Mouse (Mus musculus): ENCODE results near the gene F2rl1. TPM values are rescaled to one million over a fixed set of nuclear protein-coding genes. Genes with fewer than 3 reads are reported as not detected.

Gene F2rl1
- polyA plus RNA-seq, 1 experiment from 2014 or later, result not detected

DNA sequence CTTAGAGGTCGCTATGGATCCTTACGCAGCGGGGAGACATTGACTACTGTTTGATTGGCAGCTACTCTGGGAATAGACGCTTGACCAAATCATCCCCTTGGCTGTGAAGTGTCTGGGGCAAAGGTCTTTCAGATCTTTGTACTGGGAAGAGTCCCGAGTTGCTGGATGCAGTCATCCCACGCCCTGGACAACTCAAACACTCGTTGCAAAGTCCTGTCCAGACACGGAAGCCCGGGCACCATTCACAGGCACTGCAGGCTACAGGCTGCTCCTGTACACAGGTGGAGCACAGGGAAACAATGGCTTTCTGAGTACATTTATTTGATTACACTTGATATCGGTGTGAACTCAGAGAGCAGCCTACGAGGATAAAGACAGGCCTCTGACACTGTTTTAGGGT is 33.7 kb downstream of the F2rl1 start:
- Histone ChIP-seq H3K27ac (ENCODE audit: low read length) (no peak overlapping the region), H3K4me3 (replicated peaks; ENCODE audit: low read length) (no peak overlapping the region), H3K9ac (replicated peaks; ENCODE audit: low read depth, low read length) (no peak overlapping the region), H3K36me3 (ENCODE audit: control insufficient read depth, insufficient read depth) (no peaks in the 10 kb centered on the region), H3K4me2 (ENCODE audit: low read length) (no peak overlapping the region), H3K4me1 (replicated peaks; ENCODE audit: control insufficient read depth, insufficient read depth, low read length) (no peaks in the 10 kb centered on the region), H3K9me3 (ENCODE audit: control insufficient read depth, low read length) (no peaks in the 10 kb centered on the region), H3K27me3 (replicated peaks; ENCODE audit: control insufficient read depth, insufficient read depth, low read length) (no peaks in the 10 kb centered on the region)
- 77% methylated on average over 11 of the region's 11 CpGs for WGBS
- no peak for ATAC-seq

DNA sequence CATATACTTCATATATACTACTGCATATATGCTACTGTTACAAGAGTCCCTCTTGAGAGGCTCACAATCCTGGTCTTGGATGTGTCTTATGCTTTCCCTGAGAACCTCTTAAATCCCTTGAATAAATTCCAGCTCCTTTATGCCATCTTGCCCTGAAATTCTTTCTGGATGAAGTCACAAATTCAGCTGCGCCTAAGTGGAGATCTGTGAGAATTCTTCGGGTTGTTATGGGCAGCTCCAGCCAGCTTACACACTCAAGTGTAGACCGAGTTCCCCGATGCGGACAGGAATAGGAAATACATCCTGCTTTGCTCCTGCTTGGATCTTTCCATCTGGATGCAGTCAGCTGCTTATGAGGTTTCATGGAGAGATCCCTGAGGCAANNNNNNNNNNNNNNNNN is 40.4 kb downstream of the F2rl1 start:
- no peaks in the 10 kb centered on the region for H3K9me3 ChIP-seq (ENCODE audit: control insufficient read depth, low read length)
- 26% methylated on average over 5 of the region's 5 CpGs for WGBS
- no peaks in the 10 kb centered on the region for H3K4me1 ChIP-seq (replicated peaks; ENCODE audit: control insufficient read depth, insufficient read depth, low read length)
- no peaks in the 10 kb centered on the region for H3K36me3 ChIP-seq (ENCODE audit: control insufficient read depth, insufficient read depth)
- no peaks in the 10 kb centered on the region for H3K27me3 ChIP-seq (replicated peaks; ENCODE audit: control insufficient read depth, insufficient read depth, low read length)
- H3K27ac ChIP-seq (ENCODE audit: low read length), result no peak overlapping the region
- no peak overlapping the region for H3K4me3 ChIP-seq (replicated peaks; ENCODE audit: low read length)
- no peak overlapping the region for H3K9ac ChIP-seq (replicated peaks; ENCODE audit: low read depth, low read length)
- no peak overlapping the region for H3K4me2 ChIP-seq (ENCODE audit: low read length)
- ATAC-seq, result peak; percentile 36; the same call in 1 of the 2 replicates

DNA sequence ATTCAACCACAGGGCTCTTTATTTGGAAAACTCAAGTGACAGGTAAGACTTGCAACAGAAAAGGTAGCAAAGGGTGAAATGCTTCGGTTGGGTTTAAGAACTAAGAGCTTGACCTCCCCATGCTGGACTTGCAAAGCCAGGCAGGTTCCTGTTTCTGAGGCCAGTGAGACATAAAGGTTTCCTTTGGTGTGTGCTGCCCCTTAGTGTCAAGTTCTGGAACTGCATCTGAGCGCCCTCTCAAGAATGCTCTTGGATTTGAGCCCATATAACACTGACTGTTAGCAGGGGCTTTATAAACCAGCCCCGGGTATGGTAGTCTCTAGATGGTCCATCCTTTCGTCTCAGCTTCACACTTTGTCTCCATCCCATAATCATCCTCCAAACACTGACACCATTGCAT is 43.6 kb downstream of the F2rl1 start:
- no peaks in the 10 kb centered on the region for H3K9me3 ChIP-seq (ENCODE audit: control insufficient read depth, low read length)
- H3K36me3 ChIP-seq (ENCODE audit: control insufficient read depth, insufficient read depth), result no peaks in the 10 kb centered on the region
- no peak overlapping the region for H3K4me2 ChIP-seq (ENCODE audit: low read length)
- no peaks in the 10 kb centered on the region for H3K4me1 ChIP-seq (replicated peaks; ENCODE audit: control insufficient read depth, insufficient read depth, low read length)
- no peak overlapping the region for H3K4me3 ChIP-seq (replicated peaks; ENCODE audit: low read length)
- no peaks in the 10 kb centered on the region for H3K27me3 ChIP-seq (replicated peaks; ENCODE audit: control insufficient read depth, insufficient read depth, low read length)
- ATAC-seq, result peak; percentile 64; the same call in 1 of the 2 replicates
- WGBS, result 14% methylated on average over 4 of the region's 4 CpGs
- H3K27ac ChIP-seq (ENCODE audit: low read length), result no peak overlapping the region
- H3K9ac ChIP-seq (replicated peaks; ENCODE audit: low read depth, low read length), result no peak overlapping the region

DNA sequence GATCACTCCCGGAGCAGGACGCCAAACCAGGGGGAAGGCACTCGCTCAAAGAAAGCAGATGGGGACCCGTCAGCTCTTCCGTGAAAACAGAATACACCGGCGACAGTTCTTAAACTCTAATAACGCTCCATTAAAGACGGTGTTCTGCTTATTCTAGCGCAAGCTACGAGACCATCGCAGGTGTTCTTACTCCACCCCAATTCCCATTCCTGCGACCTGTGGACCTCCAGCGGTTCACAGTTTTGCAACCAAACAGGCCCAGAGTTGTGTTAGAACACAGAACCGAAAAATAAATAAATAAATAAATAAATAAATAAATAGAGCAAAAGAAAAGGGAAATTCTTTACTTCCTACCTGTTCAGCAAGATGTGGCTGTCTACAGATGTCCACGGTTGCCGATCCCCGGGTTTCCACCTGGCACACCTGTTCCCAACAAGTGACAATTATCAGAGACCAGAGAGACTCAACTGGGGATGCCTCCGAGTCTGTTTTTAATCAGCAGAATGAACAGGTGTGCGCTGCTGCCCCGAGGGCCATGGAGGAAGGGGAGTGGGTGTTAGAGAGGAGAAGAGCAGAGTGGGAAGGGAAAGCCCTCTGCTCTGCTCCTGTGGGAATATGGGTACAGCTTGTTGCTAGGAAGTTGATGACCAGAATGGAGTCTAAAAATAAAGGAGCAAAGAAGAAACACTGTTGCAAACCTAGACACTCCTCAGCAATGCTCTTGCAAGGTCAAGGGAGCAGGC is 46.2 kb downstream of the F2rl1 start, which contains the start of gene S100z:
TSS of gene S100z (minus strand) at position 51 of the 743 bp plus-strand sequence.
- no peaks in the 10 kb centered on the region for H3K9me3 ChIP-seq (ENCODE audit: control insufficient read depth, low read length)
- no peak within 1 kb of the TSS for H3K4me3 ChIP-seq (replicated peaks; ENCODE audit: low read length)
- H3K27me3 ChIP-seq (replicated peaks; ENCODE audit: control insufficient read depth, insufficient read depth, low read length), result no peaks in the 10 kb centered on the region
- no peaks in the 10 kb centered on the region for H3K36me3 ChIP-seq (ENCODE audit: control insufficient read depth, insufficient read depth)
- WGBS, result 90% methylated on average over 21 of the region's 21 CpGs
- H3K27ac ChIP-seq (ENCODE audit: low read length), result no peak within 1 kb of the TSS
- no peak within 1 kb of the TSS for H3K4me2 ChIP-seq (ENCODE audit: low read length)
- H3K9ac ChIP-seq (replicated peaks; ENCODE audit: low read depth, low read length), result no peak within 1 kb of the TSS
- ATAC-seq, result no peak
- no peaks in the 10 kb centered on the region for H3K4me1 ChIP-seq (replicated peaks; ENCODE audit: control insufficient read depth, insufficient read depth, low read length)

DNA sequence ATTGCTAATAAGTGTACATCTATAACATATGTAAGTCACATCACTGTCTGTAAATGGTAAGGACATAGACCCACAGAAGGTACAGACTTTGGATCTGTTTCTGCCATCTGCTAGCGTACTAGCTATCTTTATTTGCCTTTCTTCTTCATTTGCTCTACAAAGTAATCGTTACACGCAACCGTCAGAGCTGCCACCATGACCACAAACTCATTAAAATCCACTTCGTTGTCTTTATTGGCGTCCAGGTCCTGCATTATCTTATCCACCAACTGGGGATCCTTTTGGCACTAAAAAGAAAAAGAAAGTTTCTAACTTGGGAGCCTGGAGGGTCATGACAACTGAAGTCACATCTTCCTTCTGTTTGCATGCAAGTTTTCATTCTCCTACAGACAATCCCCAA is 47.9 kb downstream of the F2rl1 start:
- no peaks in the 10 kb centered on the region for H3K36me3 ChIP-seq (ENCODE audit: control insufficient read depth, insufficient read depth)
- H3K9ac ChIP-seq (replicated peaks; ENCODE audit: low read depth, low read length), result no peak overlapping the region
- H3K4me2 ChIP-seq (ENCODE audit: low read length), result no peak overlapping the region
- ATAC-seq, result no peak
- H3K4me1 ChIP-seq (replicated peaks; ENCODE audit: control insufficient read depth, insufficient read depth, low read length), result no peaks in the 10 kb centered on the region
- no peaks in the 10 kb centered on the region for H3K9me3 ChIP-seq (ENCODE audit: control insufficient read depth, low read length)
- WGBS, result 72% methylated on average over 6 of the region's 6 CpGs
- no peaks in the 10 kb centered on the region for H3K27me3 ChIP-seq (replicated peaks; ENCODE audit: control insufficient read depth, insufficient read depth, low read length)
- H3K27ac ChIP-seq (ENCODE audit: low read length), result no peak overlapping the region
- no peak overlapping the region for H3K4me3 ChIP-seq (replicated peaks; ENCODE audit: low read length)

DNA sequence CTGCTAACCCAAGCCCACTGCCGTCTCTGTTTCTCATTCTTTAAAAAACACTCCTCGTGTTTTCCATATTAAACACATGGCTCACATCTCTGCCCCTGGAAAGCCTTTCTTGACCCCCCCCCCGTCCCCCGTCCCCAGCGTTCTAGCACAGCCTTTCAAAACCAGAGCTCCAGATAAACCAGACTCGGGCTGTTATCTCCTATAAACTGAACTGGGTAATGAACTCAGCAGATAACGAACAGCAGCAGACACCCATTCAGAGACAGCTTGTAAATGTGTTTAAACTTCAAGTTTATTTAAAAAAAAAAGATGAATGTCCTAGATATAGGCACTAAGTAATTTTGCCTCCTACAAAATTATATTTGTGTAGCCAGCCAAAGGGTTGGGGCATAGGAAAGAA is 49.9 kb downstream of the F2rl1 start:
- 58% methylated on average over 7 of the region's 7 CpGs for WGBS
- H3K27me3 ChIP-seq (replicated peaks; ENCODE audit: control insufficient read depth, insufficient read depth, low read length), result no peaks in the 10 kb centered on the region
- no peak overlapping the region for H3K9ac ChIP-seq (replicated peaks; ENCODE audit: low read depth, low read length)
- H3K27ac ChIP-seq (ENCODE audit: low read length), result no peak overlapping the region
- H3K4me3 ChIP-seq (replicated peaks; ENCODE audit: low read length), result no peak overlapping the region
- H3K4me2 ChIP-seq (ENCODE audit: low read length), result no peak overlapping the region
- H3K9me3 ChIP-seq (ENCODE audit: control insufficient read depth, low read length), result no peaks in the 10 kb centered on the region
- H3K4me1 ChIP-seq (replicated peaks; ENCODE audit: control insufficient read depth, insufficient read depth, low read length), result no peaks in the 10 kb centered on the region
- no peak for ATAC-seq
- no peaks in the 10 kb centered on the region for H3K36me3 ChIP-seq (ENCODE audit: control insufficient read depth, insufficient read depth)

DNA sequence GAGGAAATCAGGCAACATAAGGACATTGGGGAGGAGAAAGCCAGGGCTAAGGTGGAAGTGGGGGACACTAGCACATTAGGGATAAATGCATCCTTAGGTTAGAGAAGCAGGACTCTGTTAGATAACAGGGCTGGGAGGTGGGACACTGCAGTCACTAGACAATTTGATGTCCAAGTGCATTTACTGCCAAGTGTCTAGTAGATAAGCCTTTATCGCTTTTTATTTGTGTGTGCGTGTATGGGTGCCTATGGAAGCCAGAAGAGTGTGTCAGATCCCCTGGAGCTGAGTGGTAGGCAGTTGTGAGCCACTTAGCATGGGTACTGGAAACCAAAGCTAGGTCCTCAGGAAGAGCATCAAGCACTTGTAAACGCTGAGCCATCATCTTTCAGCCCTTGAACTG is 50.7 kb downstream of the F2rl1 start:
- no peaks in the 10 kb centered on the region for H3K36me3 ChIP-seq (ENCODE audit: control insufficient read depth, insufficient read depth)
- H3K27me3 ChIP-seq (replicated peaks; ENCODE audit: control insufficient read depth, insufficient read depth, low read length), result no peaks in the 10 kb centered on the region
- no peak overlapping the region for H3K4me2 ChIP-seq (ENCODE audit: low read length)
- no peak overlapping the region for H3K4me3 ChIP-seq (replicated peaks; ENCODE audit: low read length)
- 82% methylated on average over 3 of the region's 3 CpGs for WGBS
- no peak overlapping the region for H3K27ac ChIP-seq (ENCODE audit: low read length)
- no peak overlapping the region for H3K9ac ChIP-seq (replicated peaks; ENCODE audit: low read depth, low read length)
- no peaks in the 10 kb centered on the region for H3K4me1 ChIP-seq (replicated peaks; ENCODE audit: control insufficient read depth, insufficient read depth, low read length)
- no peak for ATAC-seq
- H3K9me3 ChIP-seq (ENCODE audit: control insufficient read depth, low read length), result no peaks in the 10 kb centered on the region

DNA sequence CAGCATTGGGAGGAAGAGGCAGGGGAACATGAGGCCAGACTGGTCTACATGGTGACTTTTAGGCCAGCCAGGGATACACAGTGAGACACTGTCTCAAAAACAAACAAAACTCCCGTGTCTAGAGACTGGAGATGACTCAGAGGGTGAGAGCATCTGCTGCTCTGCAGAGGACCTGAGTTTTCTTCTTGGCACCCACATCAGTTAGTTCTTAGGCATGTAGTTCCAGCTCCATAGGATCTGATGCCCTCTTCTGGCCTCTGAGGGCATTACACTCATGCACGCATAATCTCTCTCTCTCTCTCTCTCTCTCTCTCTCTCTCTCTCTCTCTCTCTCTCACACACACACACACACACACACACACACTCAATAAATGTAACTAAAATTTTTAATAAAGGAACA is 54.1 kb downstream of the F2rl1 start:
- Histone ChIP-seq H3K9ac (replicated peaks; ENCODE audit: low read depth, low read length) (no peak overlapping the region), H3K27ac (ENCODE audit: low read length) (no peak overlapping the region), H3K4me3 (replicated peaks; ENCODE audit: low read length) (no peak overlapping the region), H3K36me3 (ENCODE audit: control insufficient read depth, insufficient read depth) (no peaks in the 10 kb centered on the region), H3K27me3 (replicated peaks; ENCODE audit: control insufficient read depth, insufficient read depth, low read length) (no peaks in the 10 kb centered on the region), H3K9me3 (ENCODE audit: control insufficient read depth, low read length) (no peaks in the 10 kb centered on the region), H3K4me1 (replicated peaks; ENCODE audit: control insufficient read depth, insufficient read depth, low read length) (no peaks in the 10 kb centered on the region), H3K4me2 (ENCODE audit: low read length) (no peak overlapping the region)
- WGBS, result 73% methylated on average over 2 of the region's 2 CpGs
- no peak for ATAC-seq

Data from forebrain, embryonic 16.5 days (tissue).